Mouse (Mus musculus): Measurements from ENCODE around the gene Trmt112. TPM values are rescaled to one million over a fixed set of nuclear protein-coding genes. Genes with fewer than 3 reads are reported as not detected.

Trmt112 gene
- polyA plus RNA-seq, 1 experiment from 2014 or later = 142 TPM

GRCm38 (mm10) chr19:6912205-6912970 lies 2.9 kb downstream of the Trmt112 start:
- peaks cover 24% of the 10 kb centered on the region for H3K36me3 ChIP-seq (ENCODE audit: insufficient read depth, low read length)
- H3K27ac ChIP-seq = no peak overlapping the region
- no peak overlapping the region for H3K4me2 ChIP-seq (ENCODE audit: low read length)
- ATAC-seq (replicated peaks; ENCODE audit: low FRiP score, low read depth) (no peak), DNase-seq (ENCODE audit: low spot score) (no peak)
- no peak for TF ChIP-seq CTCF (IDR thresholded peaks at IDR 0.05; ENCODE audit: low read depth)
- no peak overlapping the region for H3K9ac ChIP-seq (ENCODE audit: low read depth, low read length)
- WGBS = 89% methylated on average over 15 of the region's 15 CpGs
- H3K9me3 ChIP-seq (replicated peaks; ENCODE audit: low read length) = no peaks in the 10 kb centered on the region
- no peaks in the 10 kb centered on the region for H3K27me3 ChIP-seq (ENCODE audit: insufficient read depth, low read length)
- no peak overlapping the region for H3K4me3 ChIP-seq (replicated peaks; ENCODE audit: low read depth, low read length)
- H3K4me1 ChIP-seq (replicated peaks; ENCODE audit: insufficient read depth, low read length) = peaks cover 14% of the 10 kb centered on the region

GRCm38 (mm10) chr19:6913036-6913435 lies 3.5 kb downstream of the Trmt112 start:
- WGBS = 84% methylated on average over 6 of the region's 6 CpGs
- Histone ChIP-seq H3K36me3 (ENCODE audit: insufficient read depth, low read length) (peaks cover 24% of the 10 kb centered on the region), H3K9ac (ENCODE audit: low read depth, low read length) (no peak overlapping the region), H3K9me3 (replicated peaks; ENCODE audit: low read length) (no peaks in the 10 kb centered on the region), H3K4me3 (replicated peaks; ENCODE audit: low read depth, low read length) (no peak overlapping the region), H3K4me1 (replicated peaks; ENCODE audit: insufficient read depth, low read length) (peaks cover 7% of the 10 kb centered on the region), H3K4me2 (ENCODE audit: low read length) (no peak overlapping the region), H3K27me3 (ENCODE audit: insufficient read depth, low read length) (no peaks in the 10 kb centered on the region), H3K27ac (no peak overlapping the region)
- no peak for TF ChIP-seq CTCF (IDR thresholded peaks at IDR 0.05; ENCODE audit: low read depth)
- ATAC-seq (replicated peaks; ENCODE audit: low FRiP score, low read depth) (no peak), DNase-seq (ENCODE audit: low spot score) (no peak)

- no peaks in the 10 kb centered on the region for H3K27me3 ChIP-seq (ENCODE audit: insufficient read depth, low read length)
- H3K36me3 ChIP-seq (ENCODE audit: insufficient read depth, low read length) = peaks cover 24% of the 10 kb centered on the region
- DNase-seq (ENCODE audit: low spot score) (no peak), ATAC-seq (replicated peaks; ENCODE audit: low FRiP score, low read depth) (no peak)
- no peak overlapping the region for H3K4me2 ChIP-seq (ENCODE audit: low read length)
- H3K9me3 ChIP-seq (replicated peaks; ENCODE audit: low read length) = no peaks in the 10 kb centered on the region
- TF ChIP-seq CTCF (IDR thresholded peaks at IDR 0.05; ENCODE audit: low read depth) = no peak
- H3K27ac ChIP-seq = no peak overlapping the region
- H3K9ac ChIP-seq (ENCODE audit: low read depth, low read length) = no peak overlapping the region
- no peak overlapping the region for H3K4me3 ChIP-seq (replicated peaks; ENCODE audit: low read depth, low read length)
- 80% methylated on average over 11 of the region's 11 CpGs for WGBS
- peaks cover 6% of the 10 kb centered on the region; the same call in 1 of the 2 replicates for H3K4me1 ChIP-seq (replicated peaks; ENCODE audit: insufficient read depth, low read length)
These were observed 4.5 kb downstream of the Trmt112 start for GRCm38 (mm10) chr19:6913991-6914390.

GRCm38 (mm10) chr19:6914540-6914939 lies 5.0 kb downstream of the Trmt112 start:
- ATAC-seq (replicated peaks; ENCODE audit: low FRiP score, low read depth) (no peak), DNase-seq (ENCODE audit: low spot score) (no peak)
- 89% methylated on average over 9 of the region's 9 CpGs for WGBS
- Histone ChIP-seq H3K9me3 (replicated peaks; ENCODE audit: low read length) (no peaks in the 10 kb centered on the region), H3K4me2 (ENCODE audit: low read length) (no peak overlapping the region), H3K27ac (no peak overlapping the region), H3K4me3 (replicated peaks; ENCODE audit: low read depth, low read length) (no peak overlapping the region), H3K36me3 (ENCODE audit: insufficient read depth, low read length) (peaks cover 24% of the 10 kb centered on the region), H3K9ac (ENCODE audit: low read depth, low read length) (no peak overlapping the region), H3K4me1 (replicated peaks; ENCODE audit: insufficient read depth, low read length) (peaks cover 6% of the 10 kb centered on the region; the same call in 1 of the 2 replicates), H3K27me3 (ENCODE audit: insufficient read depth, low read length) (no peaks in the 10 kb centered on the region)
- TF ChIP-seq CTCF (IDR thresholded peaks at IDR 0.05; ENCODE audit: low read depth) = no peak

- Histone ChIP-seq H3K4me2 (ENCODE audit: low read length) (no peak overlapping the region), H3K9me3 (replicated peaks; ENCODE audit: low read length) (no peaks in the 10 kb centered on the region), H3K27me3 (ENCODE audit: insufficient read depth, low read length) (no peaks in the 10 kb centered on the region), H3K4me3 (replicated peaks; ENCODE audit: low read depth, low read length) (no peak overlapping the region), H3K4me1 (replicated peaks; ENCODE audit: insufficient read depth, low read length) (peaks cover 6% of the 10 kb centered on the region; the same call in 1 of the 2 replicates), H3K27ac (no peak overlapping the region), H3K36me3 (ENCODE audit: insufficient read depth, low read length) (peaks cover 24% of the 10 kb centered on the region), H3K9ac (ENCODE audit: low read depth, low read length) (no peak overlapping the region)
- TF ChIP-seq CTCF (IDR thresholded peaks at IDR 0.05; ENCODE audit: low read depth) = no peak
- WGBS = 82% methylated on average over 4 of the region's 4 CpGs
- ATAC-seq (replicated peaks; ENCODE audit: low FRiP score, low read depth) (no peak), DNase-seq (ENCODE audit: low spot score) (no peak)
These were observed 5.8 kb downstream of the Trmt112 start for GRCm38 (mm10) chr19:6915276-6915675.

GRCm38 (mm10) chr19:6916496-6916895 lies 7.0 kb downstream of the Trmt112 start:
- 57% methylated on average over 4 of the region's 4 CpGs for WGBS
- DNase-seq (ENCODE audit: low spot score) = no peak
- H3K27me3 ChIP-seq (ENCODE audit: insufficient read depth, low read length) = no peaks in the 10 kb centered on the region

More at GRCm38 (mm10) chr19:6916496-6916895, 7.0 kb downstream of the Trmt112 start:
- Histone ChIP-seq H3K9ac (ENCODE audit: low read depth, low read length) (no peak overlapping the region), H3K9me3 (replicated peaks; ENCODE audit: low read length) (no peaks in the 10 kb centered on the region), H3K4me1 (replicated peaks; ENCODE audit: insufficient read depth, low read length) (peaks cover 3% of the 10 kb centered on the region; the same call in 1 of the 2 replicates), H3K4me3 (replicated peaks; ENCODE audit: low read depth, low read length) (no peak overlapping the region), H3K4me2 (ENCODE audit: low read length) (no peak overlapping the region), H3K27ac (no peak overlapping the region), H3K36me3 (ENCODE audit: insufficient read depth, low read length) (peaks cover 21% of the 10 kb centered on the region)
- ATAC-seq (replicated peaks; ENCODE audit: low FRiP score, low read depth) = no peak
- TF ChIP-seq CTCF (IDR thresholded peaks at IDR 0.05; ENCODE audit: low read depth) = no peak
